Mouse (Mus musculus): ENCODE results near the gene 4933412E24Rik.

Gene 4933412E24Rik

GRCm38 (mm10) chr15:60016513-60016912 is at the start of gene 4933412E24Rik:
4933412E24Rik (minus strand) TSS chr15:60016613.
- DNase-seq (ENCODE audit: low spot score), result no peak

- DNase-seq (ENCODE audit: low spot score), result no peak
Measured at GRCm38 (mm10) chr15:60030728-60031127, 14.3 kb upstream of the 4933412E24Rik start.

- DNase-seq (ENCODE audit: low spot score), result peak; percentile 29
Measured at GRCm38 (mm10) chr15:60021256-60021655, 4.8 kb upstream of the 4933412E24Rik start.

- DNase-seq (ENCODE audit: low spot score), result peak; percentile 30
Measured at GRCm38 (mm10) chr15:60010199-60010598, 6.2 kb downstream of the 4933412E24Rik start.

GRCm38 (mm10) chr15:60009610-60010009 is 6.8 kb downstream of the 4933412E24Rik start:
- no peak for DNase-seq (ENCODE audit: low spot score)

- DNase-seq (ENCODE audit: low spot score), result no peak
Measured at GRCm38 (mm10) chr15:59983777-59984176, 32.6 kb downstream of the 4933412E24Rik start.

GRCm38 (mm10) chr15:59975310-59975709 is 41.1 kb downstream of the 4933412E24Rik start:
- DNase-seq (ENCODE audit: low spot score), result no peak

- no peak for DNase-seq (ENCODE audit: low spot score)
Measured at GRCm38 (mm10) chr15:59974584-59974983, 41.8 kb downstream of the 4933412E24Rik start.

- DNase-seq (ENCODE audit: low spot score), result no peak
Measured at GRCm38 (mm10) chr15:59973651-59974519, 42.5 kb downstream of the 4933412E24Rik start.

Measured in layer of hippocampus, adult 9-10 months (tissue).